Mouse (Mus musculus) cerebellum, postnatal 25 days (tissue): Measurements from ENCODE around the gene Eml6.
"Not testable (repeated sequence)": the region's sequence is repeated elsewhere in the genome, so short reads cannot be mapped to it uniquely, and the experiment has no call there.

Experiments
- DNase-seq, 2 experiments: peaks; one replicate each; pipeline ENCODE4 v3.0.0; 2021; ENCODE audit warnings: mixed read lengths in 2 of 2

Eml6 gene

DNA sequence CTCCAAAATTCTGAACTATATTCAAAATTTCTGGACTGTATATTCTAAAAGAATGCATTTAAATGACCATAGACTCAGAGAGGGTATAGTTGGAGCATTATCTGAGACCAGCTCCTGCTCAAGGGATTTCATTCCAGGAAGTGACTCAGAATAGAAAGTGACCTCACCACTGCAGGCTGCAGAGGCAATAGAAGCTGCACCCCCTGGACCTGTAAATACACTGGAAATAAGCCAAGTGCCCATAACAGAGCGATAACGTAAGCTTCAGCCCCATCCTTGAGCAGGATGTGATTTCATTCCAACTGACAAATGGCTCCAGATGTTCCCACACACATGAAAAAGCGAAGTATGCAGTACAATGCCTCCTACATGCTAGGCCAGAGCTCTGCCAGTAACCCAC is 186.1 kb downstream of the Eml6 start:
- DNase-seq = peak in 1 of 2 experiments; percentile 31

DNA sequence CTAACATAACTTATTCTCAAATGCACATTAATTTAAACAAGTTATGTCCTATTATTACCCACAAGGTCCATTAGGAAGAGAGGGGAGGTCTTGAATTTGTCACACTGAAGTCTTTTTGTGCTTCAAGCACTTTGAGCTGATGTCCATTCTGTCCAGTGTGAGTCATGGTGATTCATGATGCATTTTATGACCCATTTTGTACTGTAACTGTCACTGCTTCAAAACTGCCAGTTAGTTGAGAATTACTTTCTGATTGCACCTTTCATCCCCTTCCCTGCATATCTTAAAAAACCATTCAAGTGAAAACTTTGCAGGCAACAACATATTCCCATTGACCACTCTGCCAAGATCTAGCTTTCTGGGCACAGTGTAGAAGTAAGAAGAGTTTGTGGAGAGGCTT is 188.8 kb downstream of the Eml6 start:
- no peak for DNase-seq

DNA sequence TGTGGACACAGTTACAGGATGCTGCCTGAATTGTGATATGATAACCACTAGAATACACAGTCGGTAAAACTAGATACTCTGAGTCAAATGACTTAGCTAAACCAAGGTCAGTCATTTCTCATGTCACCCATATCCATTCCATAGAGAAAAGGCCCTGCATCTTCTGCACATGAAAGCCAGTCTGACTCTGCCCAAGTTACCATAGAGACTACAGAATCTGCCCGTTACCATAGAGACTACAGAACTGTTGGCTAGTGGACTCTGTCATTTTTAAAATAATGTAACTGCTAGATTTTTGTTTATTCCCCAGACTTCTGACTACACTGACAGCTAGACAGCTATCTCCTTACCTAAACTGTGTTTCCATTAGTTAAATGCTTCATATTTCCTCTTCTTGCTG is 198.1 kb downstream of the Eml6 start:
- no peak for DNase-seq

DNA sequence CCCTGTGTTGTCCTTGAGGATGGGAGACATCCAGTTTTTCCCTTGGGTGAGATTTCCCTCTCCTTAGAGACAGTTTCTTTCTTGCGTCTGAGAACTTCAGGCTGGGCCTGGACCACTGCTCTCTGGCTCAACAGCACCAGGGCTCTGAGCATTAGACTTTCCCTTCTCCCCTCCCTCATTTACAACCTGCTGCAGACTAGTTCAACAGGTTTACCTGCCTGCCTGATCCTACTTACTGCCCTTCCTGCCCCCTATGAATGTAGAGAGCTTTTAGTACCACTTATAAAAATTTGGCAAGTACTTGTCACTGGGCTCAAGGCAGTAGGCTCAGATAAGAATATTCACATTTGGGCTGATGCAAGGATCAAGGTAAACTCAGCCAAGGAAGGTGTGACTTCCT is 199.8 kb downstream of the Eml6 start:
- no peak for DNase-seq

DNA sequence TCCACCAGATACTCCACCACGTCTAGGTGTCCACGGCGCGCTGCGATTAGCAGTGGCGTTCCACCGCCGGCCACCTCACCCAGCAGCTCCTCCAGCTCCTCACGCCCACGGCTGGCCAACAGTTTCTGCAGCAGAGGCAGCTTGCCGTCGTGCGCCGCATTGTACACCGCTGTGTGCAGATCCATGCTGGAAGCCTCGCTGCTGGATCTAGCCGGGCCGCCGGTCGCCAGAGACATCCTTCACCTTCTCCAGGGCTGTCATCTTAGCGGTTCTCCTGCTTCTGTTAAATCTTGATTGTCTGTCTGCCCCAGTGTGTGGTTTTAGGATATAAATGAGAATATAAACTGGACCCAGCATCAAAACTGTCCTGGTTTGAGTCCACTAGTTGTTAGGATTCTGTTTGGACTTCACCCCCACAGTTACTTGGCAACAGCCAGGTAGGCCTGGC is 200.5 kb downstream of the Eml6 start, which contains the start of gene 4931440F15Rik:
4931440F15Rik (minus strand) TSS at position 398 of the 448 bp plus-strand sequence.
- not testable (repeated sequence) for DNase-seq

DNA sequence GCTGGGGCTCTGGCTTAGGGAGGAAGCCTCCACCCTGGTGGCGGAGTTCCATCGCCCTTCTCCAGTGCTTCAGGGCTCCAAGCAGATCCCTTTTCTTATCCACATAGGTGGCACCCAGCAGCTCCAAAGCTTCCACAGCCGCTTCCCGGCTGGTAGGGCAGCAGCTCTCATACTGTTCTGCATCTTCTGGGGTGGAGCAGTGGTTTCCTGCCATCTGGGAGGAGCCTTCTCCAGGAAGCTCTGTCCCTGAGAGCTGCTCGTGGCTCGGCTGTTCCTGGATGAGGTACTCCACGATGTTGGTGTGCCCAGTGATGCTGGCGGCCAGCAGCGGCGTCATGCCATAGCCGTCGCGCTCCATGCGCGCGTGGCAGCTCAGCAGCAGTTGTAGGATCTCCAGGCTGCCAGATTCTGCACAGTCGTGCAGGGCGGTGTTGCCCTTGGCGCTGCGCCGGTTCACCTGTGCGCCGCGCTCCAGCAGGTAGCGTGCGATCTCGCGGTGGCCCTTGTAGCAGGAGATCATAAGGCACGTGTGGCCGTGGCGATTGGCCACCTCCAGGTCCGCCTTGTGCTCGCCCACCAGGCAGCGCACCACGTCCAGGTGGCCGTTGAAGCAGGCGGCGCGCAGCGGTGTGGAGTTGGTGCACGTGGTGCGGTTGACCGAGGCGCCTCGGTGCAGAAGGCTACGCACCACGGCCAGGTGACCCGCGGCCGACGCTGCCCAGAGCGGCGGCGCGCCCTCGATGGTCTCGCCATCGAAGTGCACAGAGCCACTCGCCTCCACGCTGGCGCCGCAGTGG is 201.2 kb downstream of the Eml6 start:
- peak; percentile 24 to 32 for DNase-seq

DNA sequence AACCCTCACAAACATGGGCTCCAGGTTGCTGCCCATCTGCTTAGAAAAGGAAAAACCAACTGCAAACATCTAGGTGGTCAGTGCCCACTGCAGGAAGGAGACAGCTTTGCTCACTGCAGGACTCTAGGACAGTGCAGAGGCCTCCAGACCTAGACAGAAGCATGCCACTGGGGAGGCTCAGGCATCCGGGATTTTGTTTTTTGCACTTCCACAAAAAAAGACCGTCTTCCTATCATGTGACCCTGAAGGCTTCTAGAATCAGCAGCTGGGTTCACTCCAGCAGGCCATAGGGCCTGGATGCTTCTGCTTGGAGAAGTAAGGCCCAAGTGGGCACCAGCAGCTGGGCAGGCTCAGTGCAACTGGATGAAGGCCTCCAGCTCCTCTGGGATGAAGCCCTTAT is 202.7 kb downstream of the Eml6 start:
- DNase-seq = no peak

DNA sequence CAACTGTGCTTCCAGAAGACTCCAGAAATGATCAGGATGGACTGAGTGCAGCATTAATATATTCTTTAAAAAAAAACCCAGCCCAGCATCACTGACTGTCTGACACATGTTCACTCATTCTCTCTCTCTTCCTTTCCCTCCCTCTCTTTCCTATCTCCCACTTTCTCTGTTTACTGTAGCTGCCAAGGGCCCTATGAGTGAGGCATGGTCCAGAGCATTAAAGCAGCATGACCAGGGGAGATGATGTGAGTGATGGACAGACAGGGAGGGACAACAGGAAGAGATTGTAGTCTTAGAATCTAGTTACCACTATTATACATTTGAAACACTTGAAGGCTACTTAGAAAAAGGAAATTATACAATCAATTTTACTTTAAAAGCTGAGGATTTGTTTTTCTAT is 210.2 kb downstream of the Eml6 start:
- DNase-seq = no peak

DNA sequence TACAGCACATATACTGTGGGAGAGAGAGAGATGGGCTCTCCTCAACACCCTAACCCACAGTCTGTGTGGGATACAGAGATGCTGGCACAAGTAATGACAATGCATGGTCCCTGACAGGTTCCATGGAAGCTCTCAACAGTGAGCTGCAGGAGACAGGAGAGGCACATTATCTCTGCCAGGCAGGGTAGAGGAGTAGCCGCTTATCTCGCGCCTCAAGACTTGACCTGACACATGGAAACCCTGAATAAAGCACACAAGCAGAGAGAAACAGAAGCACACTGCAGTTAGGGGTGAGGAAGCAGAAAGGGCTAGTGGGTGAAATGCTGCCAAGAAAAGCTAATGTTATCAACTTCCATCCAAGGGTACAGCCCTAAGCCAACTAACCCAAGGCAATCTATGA is 210.6 kb downstream of the Eml6 start:
- no peak for DNase-seq

DNA sequence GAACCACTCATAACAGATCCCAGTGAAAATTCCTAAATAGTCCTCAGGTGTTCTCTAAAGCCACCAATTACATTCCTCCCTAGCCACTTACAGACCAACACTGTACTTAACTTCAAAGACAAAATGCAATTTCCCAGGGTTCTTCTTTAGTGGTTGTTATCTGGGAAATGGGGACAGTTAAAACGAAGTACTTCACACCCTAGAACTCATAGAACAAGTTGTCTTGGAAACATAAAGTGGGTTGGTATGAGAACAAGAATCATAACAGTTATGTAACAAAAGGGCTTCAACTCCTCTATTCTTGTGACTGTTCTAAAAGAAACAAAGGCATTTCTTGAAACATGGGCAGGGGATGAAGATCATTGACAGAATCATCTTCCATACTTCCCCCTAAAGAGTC is 212.6 kb downstream of the Eml6 start:
- DNase-seq = no peak

DNA sequence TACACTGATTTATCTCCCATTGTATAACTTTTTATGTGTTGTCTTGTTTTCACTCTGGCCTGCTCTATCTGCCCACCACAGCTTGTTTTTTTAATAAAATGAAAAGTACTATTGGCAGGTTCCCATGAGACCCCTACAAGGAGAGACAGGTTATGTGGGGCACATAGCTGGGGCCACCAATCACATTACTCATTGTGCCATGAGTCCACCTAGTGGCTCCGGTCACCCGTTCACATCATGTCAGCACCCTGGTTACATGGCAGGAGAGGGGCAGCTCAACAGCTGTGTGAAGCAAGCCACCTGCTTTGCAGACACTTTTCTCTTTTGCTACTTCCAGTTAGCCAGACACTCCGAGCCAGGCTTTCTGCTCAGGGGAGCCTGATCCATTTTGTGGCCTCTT is 213.4 kb downstream of the Eml6 start:
- no peak for DNase-seq

DNA sequence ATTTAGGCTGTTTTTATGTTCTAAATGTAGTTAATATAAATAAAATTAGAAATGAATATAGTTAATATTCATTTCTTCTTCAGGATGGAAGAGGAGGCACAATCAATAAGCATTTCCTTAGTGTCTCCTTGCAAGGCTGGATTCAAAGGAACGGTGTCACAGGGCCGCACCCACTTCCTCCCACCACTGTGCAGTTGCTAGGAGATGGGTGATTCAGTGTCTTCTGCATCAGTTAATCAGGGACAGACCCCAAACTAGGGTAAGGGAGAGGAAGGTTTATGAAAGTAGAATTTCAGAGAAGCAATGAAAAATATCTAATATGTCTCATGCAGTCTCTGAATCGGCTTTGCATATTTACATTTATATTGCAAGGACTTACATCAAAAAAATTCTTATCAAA is 215.5 kb downstream of the Eml6 start:
- DNase-seq = no peak

DNA sequence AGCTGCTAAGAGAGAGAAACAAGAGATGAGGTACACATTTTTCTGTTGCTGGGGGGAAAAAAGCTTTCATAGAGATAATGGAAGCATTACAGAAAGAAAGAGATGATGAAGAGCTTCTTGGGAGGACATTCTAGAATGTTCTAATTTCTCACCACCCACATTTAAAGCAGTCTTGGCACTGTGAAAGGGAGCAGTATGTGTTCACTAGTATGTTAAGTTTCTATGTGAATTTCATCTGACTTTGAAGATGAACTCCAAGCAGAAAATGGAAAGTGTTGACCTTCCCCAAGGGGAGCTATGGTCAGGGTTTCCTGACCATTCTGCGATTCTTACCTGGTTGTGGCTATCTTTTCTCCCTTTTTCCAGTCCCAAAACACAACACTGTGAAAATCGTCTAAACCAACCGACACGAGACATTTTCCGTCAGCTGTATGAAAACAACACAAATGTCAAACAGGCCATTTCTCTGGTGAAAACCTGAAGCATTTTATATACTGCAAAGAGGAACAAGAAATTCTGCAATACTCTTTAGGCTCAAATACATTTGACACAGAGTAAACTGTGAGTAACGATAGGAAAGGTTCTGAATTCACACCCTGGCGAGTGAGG is 216.7 kb downstream of the Eml6 start:
- DNase-seq = peak in 1 of 2 experiments; percentile 12

DNA sequence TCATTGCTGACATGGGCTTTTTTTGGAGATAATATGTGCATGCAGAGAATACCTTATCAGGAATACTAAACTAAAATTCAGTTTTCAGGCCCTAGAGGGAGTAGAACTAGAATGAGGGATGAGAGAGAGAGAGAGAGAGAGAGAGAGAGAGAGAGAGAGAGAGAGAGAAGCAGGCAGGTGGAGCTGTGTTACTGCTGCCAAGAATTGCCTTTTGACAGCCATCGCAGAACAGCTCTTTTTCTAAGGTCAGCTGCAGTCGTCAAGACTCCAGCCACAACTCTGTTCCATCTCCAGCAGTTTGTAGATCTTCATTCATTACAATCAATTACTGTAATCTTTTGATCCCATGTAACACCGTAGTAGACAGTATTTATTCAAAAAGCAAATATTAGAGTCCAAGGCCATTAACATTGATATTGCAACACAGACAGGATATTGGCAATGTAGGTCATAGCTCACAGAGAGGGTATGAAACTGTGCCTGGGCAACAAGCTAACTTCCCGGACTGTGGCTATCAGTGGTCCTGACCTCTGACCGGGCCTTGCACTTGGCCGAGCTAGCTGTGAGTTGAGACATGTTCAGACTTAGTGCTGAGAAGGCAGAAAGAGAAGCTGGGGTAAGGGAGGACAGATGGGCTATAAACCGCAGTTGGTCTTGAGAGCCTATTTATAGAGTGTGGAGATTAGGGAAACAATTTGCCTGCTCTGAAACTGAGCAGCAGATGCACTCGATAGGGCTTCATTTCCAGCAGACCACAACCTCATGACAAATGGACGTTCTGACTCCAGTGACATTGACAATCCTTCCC is 217.5 kb downstream of the Eml6 start:
- peak; percentile 57 to 66 for DNase-seq

DNA sequence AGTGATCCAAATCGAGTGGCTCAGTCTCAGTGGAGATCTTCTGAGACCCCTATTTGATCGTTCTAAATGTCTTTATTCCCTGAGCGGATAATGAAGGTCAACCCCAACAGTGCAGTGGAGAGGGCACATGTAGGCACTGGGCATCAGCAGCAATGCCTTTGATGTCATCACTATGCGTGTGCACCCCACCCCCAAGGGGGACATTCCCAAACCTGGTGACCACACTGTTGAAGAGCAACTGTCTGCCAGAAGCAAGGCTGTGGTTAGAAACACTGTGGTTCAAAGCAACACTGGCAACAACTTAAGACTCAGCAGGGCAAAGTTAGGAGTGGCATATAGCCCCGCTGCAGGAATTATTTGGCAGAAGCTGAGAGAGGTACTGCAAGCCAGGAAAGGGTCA is 218.5 kb downstream of the Eml6 start:
- no peak for DNase-seq

DNA sequence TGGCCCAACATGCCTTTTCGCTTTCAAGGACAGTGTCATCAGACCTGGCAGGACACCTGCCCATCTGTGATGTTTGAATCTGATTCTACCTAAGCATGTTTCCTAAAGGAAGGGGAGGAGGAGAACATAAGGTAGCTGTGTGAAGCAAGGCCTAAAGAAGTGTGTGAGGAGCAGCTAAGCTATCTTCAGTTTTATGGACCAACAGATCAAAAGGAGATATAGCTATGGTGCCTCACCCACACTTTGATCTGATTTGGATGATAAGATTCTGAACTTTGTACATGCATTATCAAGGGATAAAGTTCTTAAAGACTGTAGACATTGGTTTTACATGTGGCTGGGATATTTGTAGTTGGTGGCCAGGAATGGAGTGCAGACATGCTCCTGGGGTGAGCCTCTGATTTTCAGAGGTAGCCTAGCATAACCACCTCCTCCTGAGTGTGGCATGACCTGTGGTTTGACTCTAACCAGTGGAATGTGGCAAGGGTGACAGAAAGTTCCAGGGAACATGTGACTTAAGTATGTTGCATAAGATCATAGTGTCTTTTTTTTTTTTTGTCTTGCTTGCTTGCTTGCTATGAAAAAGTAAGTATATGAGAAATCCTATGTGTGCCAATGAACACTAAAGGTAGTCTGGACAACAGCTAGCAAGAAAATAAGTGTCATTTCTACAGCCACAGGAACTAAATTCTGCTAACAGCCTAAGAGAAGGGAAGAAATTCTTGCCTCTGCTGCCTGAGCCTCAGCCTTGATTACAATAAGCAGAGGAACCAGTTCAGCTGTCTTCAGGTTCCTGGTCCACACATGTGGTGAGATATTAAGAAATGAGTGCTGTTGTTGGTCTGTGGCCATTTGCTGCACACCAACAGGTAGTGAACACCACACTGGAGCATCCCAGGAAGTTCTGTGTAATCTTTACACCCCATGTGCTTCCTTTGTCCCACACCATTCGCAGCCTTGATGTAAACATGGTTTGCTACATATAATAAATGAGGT is 224.1 kb downstream of the Eml6 start:
- no peak for DNase-seq

DNA sequence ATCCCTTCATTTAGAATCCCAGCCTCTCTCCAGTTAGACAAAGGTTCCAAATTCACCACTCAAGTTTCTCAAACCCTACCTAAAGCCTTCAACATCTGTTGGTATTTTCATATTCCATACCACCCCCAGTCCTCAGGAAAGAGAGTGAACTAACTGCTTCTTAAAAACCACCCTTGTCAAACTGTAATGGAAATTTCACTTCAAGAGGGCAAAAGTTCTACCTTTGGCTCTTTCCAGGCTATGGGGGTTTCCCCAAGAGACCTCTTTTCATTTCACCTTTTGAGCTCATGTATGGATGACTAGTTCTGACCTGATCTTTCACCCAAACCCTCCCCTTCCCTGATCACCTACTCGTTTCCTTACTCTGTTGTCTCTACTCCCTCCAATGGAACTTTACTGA is 226.0 kb downstream of the Eml6 start:
- DNase-seq = no peak

DNA sequence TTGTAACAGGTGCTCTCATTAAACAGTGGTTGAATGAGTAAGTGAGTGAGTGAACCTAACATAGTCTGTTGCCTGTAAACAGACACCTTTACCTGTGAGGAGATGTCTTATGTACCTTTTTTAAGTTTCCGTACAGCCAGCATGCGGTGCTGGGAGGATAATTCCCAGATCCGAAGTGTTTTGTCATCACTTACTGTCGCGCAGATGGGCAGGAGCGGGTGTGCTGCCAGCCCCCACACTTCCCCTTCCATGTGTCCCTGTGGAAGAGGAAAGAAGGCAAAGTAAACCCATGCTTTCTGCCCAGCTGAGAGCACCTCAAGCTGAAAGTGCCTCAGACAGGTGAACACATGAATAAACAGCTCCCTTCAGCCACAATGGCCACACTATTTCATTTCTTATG is 230.7 kb downstream of the Eml6 start:
- no peak for DNase-seq

DNA sequence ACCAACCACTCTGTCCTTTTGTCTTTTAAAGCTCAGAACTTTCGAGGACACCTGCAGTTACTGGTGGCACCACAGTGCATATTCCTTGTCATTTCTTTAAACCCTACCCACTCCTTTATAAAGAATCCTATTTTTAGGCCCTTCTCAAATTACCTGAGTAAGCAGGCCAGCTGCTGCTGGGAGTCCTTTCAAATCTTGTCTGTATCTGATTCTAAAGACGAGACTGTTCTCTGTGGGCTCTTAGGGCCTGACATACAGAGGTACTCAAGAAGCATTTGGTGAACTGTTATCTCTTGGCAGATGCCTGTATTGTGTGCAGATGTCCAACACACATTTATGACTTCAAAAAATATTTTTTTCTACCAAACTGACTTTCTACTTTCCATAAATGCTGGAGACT is 231.4 kb downstream of the Eml6 start:
- no peak for DNase-seq

DNA sequence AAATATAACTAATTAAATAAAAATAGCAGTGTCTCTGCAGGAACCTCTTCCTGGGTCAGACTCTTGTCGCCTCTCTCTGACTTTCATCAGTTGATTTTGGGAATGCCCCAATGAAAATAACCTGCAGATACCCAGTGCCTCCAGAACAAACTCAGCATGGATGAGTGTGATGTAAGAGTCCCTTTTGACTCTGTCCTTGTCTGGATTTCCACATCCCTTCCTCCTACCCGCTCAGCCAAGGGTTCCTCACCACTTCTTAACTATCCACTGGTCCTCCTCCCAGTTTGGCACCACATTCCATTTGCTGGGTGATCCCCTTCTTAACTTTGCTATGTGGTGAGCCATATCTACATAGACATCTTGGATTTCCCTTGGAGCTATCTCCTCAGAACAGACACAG is 235.0 kb downstream of the Eml6 start:
- no peak for DNase-seq

DNA sequence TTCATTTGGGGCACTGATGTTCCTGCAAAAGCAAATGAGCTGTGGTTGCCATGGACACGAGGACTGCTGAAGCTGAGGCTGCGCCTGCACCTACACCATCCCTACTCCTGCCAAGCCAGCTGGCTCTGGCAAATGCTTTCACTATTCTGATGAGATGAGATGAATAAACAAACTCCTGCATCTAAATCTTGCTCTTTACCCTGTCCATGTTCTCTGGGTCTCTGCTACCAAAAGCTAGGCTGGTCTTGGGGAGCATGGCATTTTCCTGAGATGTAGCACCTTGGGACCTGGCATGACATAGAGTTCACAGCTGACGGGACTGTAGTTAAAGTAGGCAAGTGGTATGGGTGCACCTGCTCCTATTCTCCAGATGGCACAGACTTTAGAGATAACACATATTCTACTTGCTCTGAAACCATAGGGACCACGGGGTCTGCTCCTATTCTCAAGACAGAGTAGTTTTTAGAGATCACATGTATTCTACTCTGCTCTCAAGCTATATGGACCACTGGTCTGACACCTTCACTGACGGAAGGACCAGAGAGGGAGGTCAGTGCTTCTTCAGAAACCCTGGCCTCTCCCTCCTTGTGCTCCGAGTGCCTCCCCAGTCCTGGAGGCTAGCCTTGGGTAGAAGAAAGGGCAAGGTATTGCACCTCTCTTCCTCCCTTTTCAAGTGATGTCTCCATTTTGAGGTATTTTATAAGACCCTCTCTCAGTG is 236.8 kb downstream of the Eml6 start:
- peak; percentile 48 to 67 for DNase-seq

DNA sequence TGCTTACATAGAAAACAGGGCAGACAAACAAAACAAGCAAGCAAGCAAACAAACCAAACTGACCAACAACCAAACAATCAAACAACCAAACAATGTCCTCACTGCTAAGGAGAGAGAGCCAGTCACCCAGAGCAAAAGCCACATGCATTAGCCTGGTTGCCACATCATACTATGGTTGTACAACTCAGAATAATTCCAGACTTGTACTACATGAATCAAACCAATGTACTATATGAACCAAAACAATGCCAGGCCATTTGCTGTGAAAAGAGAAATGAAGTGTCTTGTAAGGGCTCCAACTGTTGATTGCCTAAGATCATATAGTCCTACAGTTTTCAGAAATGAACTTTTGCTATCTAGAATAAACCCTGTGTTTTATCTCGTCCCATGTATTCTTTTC is 237.3 kb downstream of the Eml6 start:
- no peak for DNase-seq
